Mouse (Mus musculus) testis, adult 2 months (tissue): Measurements from ENCODE around the gene Cks2. TPM values are rescaled to one million over a fixed set of nuclear protein-coding genes. Genes with fewer than 3 reads are reported as not detected.

ENCODE experiments used
- H3K27ac ChIP-seq: fragments of 200-500 bp; 2 replicates; pipeline ENCODE4 v1.5.1; 2012; ENCODE audit warnings: low read depth, low read length; ENCODE audit not compliant: control insufficient read depth, insufficient read depth
- H3K27me3 ChIP-seq: fragments of 200-500 bp; 2 replicates; pipeline ENCODE4 v1.6.1; 2012; ENCODE audit warnings: mild to moderate bottlenecking, low read length, moderate library complexity; ENCODE audit not compliant: control insufficient read depth, insufficient read depth
- H3K36me3 ChIP-seq: fragments of 200-500 bp; 2 replicates; pipeline ENCODE4 v1.6.1; 2012; ENCODE audit warnings: mild to moderate bottlenecking, low read length; ENCODE audit not compliant: control insufficient read depth, insufficient read depth
- H3K4me1 ChIP-seq: fragments of 200-500 bp; 2 replicates; pipeline ENCODE4 v1.6.1; 2012; ENCODE audit warnings: low read length; ENCODE audit not compliant: control insufficient read depth, insufficient read depth
- H3K4me3 ChIP-seq: fragments of 200-500 bp; 2 replicates; pipeline ENCODE4 v1.5.1; 2012; ENCODE audit warnings: low read depth, mild to moderate bottlenecking, low read length, moderate library complexity, mixed read lengths; ENCODE audit not compliant: control insufficient read depth
- CTCF ChIP-seq: fragments of 200-500 bp; IDR thresholded peaks from 2 replicates; pipeline ENCODE4 v1.5.1; 2012; ENCODE audit warnings: low read depth, mild to moderate bottlenecking, inconsistent platforms, low read length, moderate library complexity; ENCODE audit not compliant: control insufficient read depth, insufficient read depth, insufficient replicate concordance
- POLR2A ChIP-seq: fragments of 200-500 bp; IDR thresholded peaks from 2 replicates; pipeline ENCODE4 v1.6.1; 2012; ENCODE audit warnings: low read depth, mild to moderate bottlenecking, inconsistent platforms, low read length, moderate library complexity; ENCODE audit not compliant: control insufficient read depth
- polyA plus RNA-seq: library from polyadenylated mRNA; depleted of rRNA; stranded (reverse); fragments of >200 nt; gene quantifications from 2 replicates; pipeline ENCODE4 v1.2.3, GENCODE M21; 2012

Gene Cks2
- polyA plus RNA-seq, 1 experiment: 101 TPM

DNA sequence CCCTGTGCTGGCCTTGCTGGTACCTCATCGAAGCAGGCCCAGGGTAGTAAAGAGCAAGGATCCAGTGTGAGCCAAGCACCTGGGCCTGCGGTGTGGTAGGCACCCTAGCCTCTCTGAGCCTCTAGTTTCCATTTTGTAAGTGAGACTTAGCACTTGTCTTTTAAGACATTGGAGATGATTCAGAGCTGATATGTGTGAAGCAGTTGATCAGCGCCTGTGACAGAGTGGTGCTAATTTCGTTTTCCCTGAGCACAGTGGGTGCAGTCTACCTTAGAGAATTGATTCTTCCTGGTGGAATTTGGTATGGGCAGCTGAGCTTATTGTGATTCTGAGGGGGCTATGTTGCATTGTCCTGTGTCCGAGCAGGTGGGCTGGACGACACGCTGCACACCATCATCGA lies 36.6 kb downstream of the Cks2 start:
- TF ChIP-seq CTCF (no peak), POLR2A (no peak)
- H3K27me3 ChIP-seq: no peaks in the 10 kb centered on the region
- peaks cover 6% of the 10 kb centered on the region for H3K36me3 ChIP-seq
- H3K4me1 ChIP-seq: no peaks in the 10 kb centered on the region
- no peak overlapping the region for H3K27ac ChIP-seq
- no peak overlapping the region for H3K4me3 ChIP-seq

DNA sequence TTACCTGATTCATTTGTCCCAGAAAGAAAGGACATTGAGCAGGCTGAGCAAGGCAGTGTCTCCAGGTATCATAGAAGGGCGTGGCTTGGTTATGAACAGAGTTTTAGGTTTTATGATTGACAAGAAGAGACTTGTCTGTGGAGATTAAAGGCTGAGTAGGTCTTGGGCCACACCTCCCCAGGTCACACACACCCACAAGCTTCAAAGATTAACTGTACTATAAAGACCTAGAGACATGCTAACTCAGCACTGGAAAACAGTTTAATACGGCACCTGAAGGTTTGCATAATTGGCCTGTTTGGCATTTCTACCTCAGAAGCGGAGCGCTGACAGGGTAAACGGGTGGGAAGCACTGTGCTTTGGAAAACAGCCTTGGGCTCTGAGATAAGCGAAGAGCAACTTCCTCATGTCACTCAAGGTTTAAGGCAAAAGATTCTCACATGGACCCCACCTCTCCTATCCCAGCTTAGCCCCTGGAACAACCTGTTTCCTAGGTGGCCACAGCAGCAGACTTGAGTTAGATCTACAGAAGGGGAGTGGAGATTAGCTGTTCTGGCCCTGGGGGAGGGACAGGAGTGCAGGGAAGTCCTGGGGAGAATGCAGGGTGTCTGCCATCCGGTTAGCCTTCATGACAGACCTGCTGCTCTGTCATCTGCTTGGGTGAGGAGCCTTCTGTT lies 40.4 kb downstream of the Cks2 start:
- no peaks in the 10 kb centered on the region for H3K4me1 ChIP-seq
- H3K27me3 ChIP-seq: no peaks in the 10 kb centered on the region
- TF ChIP-seq POLR2A (no peak), CTCF (no peak)
- H3K36me3 ChIP-seq: peaks cover 6% of the 10 kb centered on the region
- H3K4me3 ChIP-seq: no peak overlapping the region
- H3K27ac ChIP-seq: no peak overlapping the region

GRCm38 (mm10) chr13:51686966-51687365 lies 41.9 kb downstream of the Cks2 start:
- no peak for TF ChIP-seq POLR2A
- TF ChIP-seq CTCF: no peak
- no peak overlapping the region for H3K4me3 ChIP-seq
- peaks cover 6% of the 10 kb centered on the region for H3K36me3 ChIP-seq
- no peak overlapping the region for H3K27ac ChIP-seq
- H3K4me1 ChIP-seq: no peaks in the 10 kb centered on the region
- no peaks in the 10 kb centered on the region for H3K27me3 ChIP-seq

DNA sequence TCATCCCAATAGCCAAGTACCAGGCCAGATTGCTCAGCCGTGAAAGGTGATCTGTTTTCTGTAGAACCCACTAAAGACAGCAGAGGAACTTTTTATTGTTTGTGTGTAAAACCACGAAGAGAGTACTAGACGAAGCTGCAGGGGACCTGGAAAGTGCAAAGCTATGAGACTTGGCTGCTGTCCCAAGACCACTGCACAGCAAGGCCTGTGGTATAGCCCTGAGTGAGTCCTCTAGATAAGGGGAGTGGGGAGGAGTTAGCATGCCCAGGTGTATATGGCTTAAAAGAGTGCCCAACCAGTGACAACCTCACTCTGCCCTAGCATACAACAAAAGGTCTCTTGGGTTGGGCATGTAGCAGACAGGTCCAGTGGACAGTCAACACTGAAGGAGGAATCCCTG lies 43.7 kb downstream of the Cks2 start:
- no peak overlapping the region for H3K4me3 ChIP-seq
- no peaks in the 10 kb centered on the region for H3K27me3 ChIP-seq
- no peak overlapping the region for H3K27ac ChIP-seq
- no peak for TF ChIP-seq POLR2A
- no peak for TF ChIP-seq CTCF
- H3K4me1 ChIP-seq: no peaks in the 10 kb centered on the region
- H3K36me3 ChIP-seq: no peaks in the 10 kb centered on the region; the same call in 1 of the 2 replicates

DNA sequence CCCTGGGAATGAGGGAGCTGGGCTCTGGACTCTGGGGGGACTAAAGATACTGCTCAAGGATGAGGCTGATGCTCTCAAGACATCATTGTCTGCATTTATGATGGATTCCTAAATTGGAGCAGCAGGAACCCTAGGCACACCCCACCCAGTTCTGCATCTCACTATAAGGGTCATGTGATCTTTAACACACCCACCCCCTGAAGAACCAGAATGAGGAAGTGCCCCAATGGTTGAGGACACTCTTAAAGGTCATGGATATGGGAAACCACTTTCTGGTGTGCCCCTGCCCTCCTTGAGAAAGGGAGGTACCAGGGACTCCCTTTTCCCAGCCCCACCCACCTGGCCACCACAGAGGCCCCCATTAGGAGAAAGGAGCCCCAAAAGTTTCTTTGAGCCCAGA lies 51.4 kb downstream of the Cks2 start:
- TF ChIP-seq CTCF (no peak), POLR2A (no peak)
- Histone ChIP-seq H3K4me1 (no peaks in the 10 kb centered on the region), H3K36me3 (no peaks in the 10 kb centered on the region), H3K27me3 (no peaks in the 10 kb centered on the region), H3K27ac (no peak overlapping the region), H3K4me3 (no peak overlapping the region)

GRCm38 (mm10) chr13:51697455-51697854 lies 52.4 kb downstream of the Cks2 start:
- TF ChIP-seq CTCF: no peak
- no peaks in the 10 kb centered on the region for H3K27me3 ChIP-seq
- no peaks in the 10 kb centered on the region for H3K4me1 ChIP-seq

GRCm38 (mm10) chr13:51697897-51698296 lies 52.9 kb downstream of the Cks2 start:
- Histone ChIP-seq H3K27me3 (no peaks in the 10 kb centered on the region), H3K27ac (no peak overlapping the region), H3K4me1 (no peaks in the 10 kb centered on the region), H3K4me3 (no peak overlapping the region), H3K36me3 (no peaks in the 10 kb centered on the region)
- TF ChIP-seq CTCF (no peak), POLR2A (no peak)

More at GRCm38 (mm10) chr13:51697455-51697854, 52.4 kb downstream of the Cks2 start:
- no peaks in the 10 kb centered on the region for H3K36me3 ChIP-seq
- H3K4me3 ChIP-seq: no peak overlapping the region
- no peak overlapping the region for H3K27ac ChIP-seq
